Mouse (Mus musculus): Measurements from ENCODE around the gene Svs1.

Gene Svs1

DNA sequence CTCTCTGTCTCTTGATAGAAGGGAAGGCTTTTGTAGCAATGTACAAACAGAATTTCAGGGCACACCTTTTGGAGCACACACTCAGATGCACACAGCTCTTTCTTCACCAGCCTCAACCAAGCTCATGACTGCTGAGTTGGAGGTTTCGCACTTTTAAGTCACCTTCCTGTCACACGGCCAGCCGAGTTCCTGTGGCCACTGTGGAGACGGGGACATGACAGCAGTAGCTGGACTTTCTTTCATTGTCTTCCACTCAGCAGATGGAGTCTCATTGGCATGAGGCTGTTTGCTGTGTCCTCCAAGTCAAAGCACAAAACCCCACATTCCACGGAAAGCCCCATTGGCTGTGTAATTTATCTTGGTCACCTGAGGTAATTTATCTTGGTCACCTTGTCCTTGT lies 24.5 kb downstream of the Svs1 start:
- DNase-seq (ENCODE audit: low spot score) = no peak

DNA sequence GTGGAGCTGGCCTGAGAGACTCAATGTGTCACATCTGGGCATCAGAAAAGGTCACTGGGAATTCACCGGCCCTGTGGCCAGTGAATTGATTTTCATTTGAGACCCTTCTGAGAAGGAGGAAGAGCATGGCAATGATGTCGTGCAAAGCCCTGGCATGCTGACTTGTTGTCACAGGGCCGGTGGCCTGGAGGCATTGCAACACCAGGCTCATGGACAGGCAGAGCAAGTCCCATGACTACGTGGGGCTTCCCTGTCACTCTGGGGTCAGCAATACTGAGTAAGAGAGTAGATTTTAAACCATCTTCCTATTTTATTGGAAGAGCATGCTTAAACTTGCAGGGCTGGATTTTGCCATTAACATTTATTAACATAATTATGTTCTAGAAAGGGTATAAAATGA lies 26.4 kb downstream of the Svs1 start:
- DNase-seq (ENCODE audit: low spot score) = no peak

DNA sequence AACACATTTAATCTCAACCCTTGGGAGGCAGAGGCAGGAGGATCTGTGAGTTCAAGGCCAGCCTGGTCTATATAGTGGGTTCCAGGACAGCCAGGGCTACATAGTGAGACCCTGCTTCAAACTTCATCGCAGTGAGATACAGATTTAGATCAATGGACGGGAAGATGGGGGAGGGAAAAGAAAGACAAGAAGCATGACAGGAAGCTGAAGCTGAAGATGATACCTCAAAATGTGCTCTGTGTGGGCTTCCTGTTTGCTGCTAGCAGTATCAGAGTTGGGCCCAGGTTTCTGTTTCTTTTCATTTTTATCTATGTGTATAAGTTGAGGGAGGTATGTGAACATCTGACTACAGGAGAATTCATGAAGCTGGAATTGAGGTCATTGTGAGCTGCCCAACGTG lies 26.8 kb downstream of the Svs1 start:
- peak; percentile 32 for DNase-seq (ENCODE audit: low spot score)

DNA sequence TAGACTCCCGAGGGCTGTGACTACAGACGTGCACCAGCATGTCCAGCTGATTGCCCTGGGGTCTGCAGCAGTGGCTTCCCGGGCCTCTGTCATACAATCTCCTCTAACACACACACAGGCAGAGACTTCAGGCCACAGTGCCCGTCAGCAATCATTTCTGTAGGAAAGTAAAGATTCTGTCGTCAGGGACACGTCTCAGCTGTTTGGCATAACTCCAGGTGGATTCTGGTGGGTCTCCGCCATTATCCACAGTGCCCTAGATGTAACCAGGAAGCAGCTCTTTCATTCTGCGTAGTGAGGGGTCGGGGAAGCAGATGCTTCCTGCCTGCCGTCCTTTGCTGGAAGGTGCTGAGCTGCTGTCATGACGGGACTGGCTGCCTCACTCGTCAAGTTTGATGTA lies 30.5 kb downstream of the Svs1 start:
- DNase-seq (ENCODE audit: low spot score) = peak; percentile 32

- DNase-seq (ENCODE audit: low spot score) = no peak
Measured at GRCm38 (mm10) chr6:49019341-49019740, 32.7 kb downstream of the Svs1 start.

DNA sequence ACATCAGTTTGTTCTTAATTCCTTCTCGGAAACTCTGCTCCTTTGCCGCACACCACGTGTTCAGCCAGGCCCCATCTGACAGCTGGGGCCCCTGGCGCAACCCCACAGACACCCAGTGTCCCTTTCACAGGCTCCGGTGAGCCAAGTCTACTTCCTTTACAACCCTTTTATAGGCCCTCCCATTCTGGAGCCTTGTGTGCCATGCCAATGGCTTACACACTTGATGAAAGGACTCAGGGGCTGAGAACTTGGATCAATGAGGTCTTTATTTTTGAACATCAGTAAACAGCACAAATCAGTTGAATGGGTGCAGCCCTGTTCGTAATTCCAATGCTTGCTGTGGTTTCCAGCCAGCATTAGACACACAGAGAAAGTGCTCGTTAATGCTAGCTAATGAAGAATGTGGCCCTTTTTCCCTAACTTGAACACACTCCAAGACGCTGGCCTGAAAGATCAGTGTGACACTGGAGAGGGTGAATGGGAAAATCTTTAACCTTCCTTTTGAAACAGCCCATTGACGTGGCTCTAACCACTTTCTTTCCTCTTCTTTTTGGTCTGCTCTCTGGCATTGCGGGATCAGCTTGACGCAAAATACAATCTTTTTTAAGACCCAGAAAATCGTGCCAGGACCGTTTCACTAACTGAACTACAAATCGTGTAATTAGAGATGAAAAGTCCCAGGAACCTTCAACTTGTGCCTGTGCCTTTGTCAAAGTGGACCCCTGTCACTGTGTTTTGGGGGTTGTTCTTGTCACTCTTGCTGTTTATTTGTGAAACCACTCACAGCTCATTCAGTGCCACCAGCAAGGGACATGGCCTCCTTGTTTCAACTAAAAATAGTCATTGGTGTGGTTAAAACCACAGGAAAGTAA lies 34.7 kb downstream of the Svs1 start:
- DNase-seq (ENCODE audit: low spot score) = no peak

DNA sequence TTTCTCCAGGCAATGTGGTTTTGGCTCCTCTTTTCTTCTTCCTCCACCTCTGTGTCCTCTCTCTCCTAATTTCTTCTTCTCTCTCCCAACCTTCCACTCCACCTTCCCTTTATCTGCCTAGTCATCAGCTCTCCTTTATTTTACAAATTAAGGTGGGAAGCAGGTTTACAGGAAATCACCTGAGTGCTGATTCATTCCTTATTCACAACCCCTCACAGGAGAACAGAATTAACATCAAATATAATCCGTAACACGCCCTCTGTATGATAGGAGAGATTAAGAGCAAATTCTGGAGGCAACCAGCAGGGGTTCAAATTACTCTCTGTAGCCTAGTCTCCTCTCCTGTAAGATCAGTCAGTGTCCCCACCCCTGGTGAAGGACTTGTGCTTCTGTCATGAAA lies 35.7 kb downstream of the Svs1 start:
- DNase-seq (ENCODE audit: low spot score) = no peak

DNA sequence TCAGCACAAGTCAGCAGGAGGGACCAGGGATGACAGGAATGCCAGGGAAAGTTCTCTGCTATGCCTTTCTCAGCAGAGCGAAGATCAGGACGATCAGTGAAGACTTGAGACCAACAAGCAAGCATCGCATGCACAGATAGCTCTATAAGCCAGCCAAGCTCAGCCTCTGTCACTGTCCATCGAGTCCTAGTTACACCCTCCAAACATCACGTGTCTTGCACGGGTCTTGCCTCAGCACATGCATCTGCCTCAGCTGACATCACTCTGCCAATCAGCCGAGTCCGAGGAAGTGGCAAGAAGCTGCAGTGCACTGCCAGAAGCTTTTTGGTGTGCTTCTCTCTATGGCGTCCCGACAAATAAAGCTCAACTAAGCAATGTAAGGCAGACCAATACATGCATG lies 36.7 kb downstream of the Svs1 start:
- no peak for DNase-seq (ENCODE audit: low spot score)

GRCm38 (mm10) chr6:49025290-49025689 lies 38.6 kb downstream of the Svs1 start:
- no peak for DNase-seq (ENCODE audit: low spot score)

- no peak for DNase-seq (ENCODE audit: low spot score)
Measured at GRCm38 (mm10) chr6:49026496-49026895, 39.8 kb downstream of the Svs1 start.

GRCm38 (mm10) chr6:49028019-49028418 lies 41.4 kb downstream of the Svs1 start:
- no peak for DNase-seq (ENCODE audit: low spot score)

- no peak for DNase-seq (ENCODE audit: low spot score)
Measured at GRCm38 (mm10) chr6:49028708-49029107, 42.0 kb downstream of the Svs1 start.

- no peak for DNase-seq (ENCODE audit: low spot score)
Measured at GRCm38 (mm10) chr6:49031230-49031629, 44.6 kb downstream of the Svs1 start.

- DNase-seq (ENCODE audit: low spot score) = no peak
Measured at GRCm38 (mm10) chr6:49032783-49033182, 46.1 kb downstream of the Svs1 start.

- peak; percentile 39 for DNase-seq (ENCODE audit: low spot score)
Measured at GRCm38 (mm10) chr6:49036275-49037267, 49.9 kb downstream of the Svs1 start, which contains the start of gene Gpnmb. Gene Gpnmb, plus strand, starts transcription at chr6:49036546.

DNA sequence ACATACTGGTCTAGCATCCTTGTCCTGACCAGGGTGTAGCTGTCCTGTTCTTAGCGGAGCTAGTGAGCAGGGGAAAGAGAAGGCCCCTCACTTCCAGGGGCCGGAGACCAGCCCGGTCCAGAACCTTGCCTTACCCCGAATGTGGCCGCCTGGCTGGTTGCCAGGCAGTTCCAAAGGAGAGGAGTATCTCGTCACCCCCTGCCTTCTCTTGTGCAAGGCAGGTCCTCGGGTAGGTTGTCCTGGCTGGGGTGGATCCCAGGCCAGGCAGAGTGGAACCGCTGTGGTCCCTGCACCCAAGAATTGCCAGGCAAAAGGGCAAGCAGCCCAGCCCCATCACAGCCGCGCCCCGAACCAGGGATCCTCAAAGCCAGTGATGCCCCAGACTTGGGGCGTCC lies 50.6 kb downstream of the Svs1 start:
- no peak for DNase-seq (ENCODE audit: low spot score)

DNA sequence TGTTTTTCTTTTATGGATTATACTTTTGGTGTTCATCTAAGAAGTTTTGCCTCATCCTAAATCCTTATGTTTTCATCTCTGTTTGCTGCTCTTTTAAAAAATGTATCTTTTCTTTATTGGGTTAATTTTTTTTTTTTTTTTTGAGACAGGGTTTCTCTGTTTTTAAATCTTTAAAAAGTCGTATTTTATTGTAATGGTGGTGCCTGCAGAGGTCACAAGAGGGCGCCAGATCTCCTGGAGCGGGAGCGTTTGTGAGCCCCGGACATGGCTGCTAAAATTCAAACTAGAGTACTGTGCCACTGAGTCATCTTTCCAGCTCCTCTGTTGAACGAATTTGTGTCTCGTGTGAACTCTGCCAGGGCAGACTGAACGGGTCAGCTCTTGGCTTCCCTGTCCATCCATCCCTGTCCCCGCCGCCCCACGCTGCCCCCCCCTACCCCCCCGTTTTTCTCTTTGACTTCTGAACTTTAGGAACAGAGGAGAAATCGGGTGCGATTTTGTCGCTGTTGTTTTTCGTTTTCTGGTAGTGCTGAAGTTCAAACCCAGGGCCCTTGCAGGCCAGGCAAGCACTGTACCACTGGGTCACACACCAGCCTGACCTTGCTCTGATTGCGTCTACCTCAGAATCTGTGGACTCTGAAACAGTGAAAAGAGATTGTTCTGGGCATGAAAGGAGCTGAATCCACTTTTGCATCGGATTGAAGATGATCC lies 53.0 kb downstream of the Svs1 start:
- peak; percentile 70 for DNase-seq (ENCODE audit: low spot score)

All from T-cell, adult 2 months (primary cell).